Mouse (Mus musculus): ENCODE measurements around the gene Ldhc.

GRCm38 (mm10) chr7:46840326-46840725 is 20.7 kb upstream of the Ldhc start:
- TF ChIP-seq CTCF (IDR thresholded peaks at IDR 0.05; ENCODE audit: low read depth) (no peak), EP300 (IDR thresholded peaks at IDR 0.05; ENCODE audit: low read depth) (no peak)

Measured in liver, embryonic 14.5 days (tissue).